Mouse (Mus musculus): ENCODE measurements around the gene Grtp1.

DNA sequence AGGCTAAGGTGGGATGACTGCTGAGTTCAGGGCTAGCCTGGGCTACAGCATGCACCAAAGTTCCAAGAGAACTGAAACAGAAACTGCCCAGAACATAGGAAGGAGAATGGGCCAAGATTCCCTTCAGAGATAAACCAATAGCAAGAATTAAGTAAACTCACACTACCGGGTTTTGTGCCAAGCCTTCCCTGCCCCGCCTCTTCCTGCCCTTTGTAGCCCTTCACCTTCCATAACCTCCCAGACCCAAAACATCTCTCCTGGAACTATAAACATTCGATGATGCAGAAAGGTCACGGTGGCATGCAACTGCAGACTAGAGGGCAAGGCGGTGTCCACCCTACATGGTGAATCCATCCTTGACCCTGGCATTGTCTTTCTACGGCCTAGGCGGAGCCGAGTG is 10.2 kb downstream of the Grtp1 start:
- TF ChIP-seq EP300 (IDR thresholded peaks at IDR 0.05; ENCODE audit: insufficient read depth, low read depth, low read length) (no peak), CTCF (IDR thresholded peaks at IDR 0.05; ENCODE audit: low read depth, low read length) (no peak)

Measured in ES-Bruce4 (cell line).